Mouse (Mus musculus): Measurements from ENCODE around the gene Nfkbia.

DNA sequence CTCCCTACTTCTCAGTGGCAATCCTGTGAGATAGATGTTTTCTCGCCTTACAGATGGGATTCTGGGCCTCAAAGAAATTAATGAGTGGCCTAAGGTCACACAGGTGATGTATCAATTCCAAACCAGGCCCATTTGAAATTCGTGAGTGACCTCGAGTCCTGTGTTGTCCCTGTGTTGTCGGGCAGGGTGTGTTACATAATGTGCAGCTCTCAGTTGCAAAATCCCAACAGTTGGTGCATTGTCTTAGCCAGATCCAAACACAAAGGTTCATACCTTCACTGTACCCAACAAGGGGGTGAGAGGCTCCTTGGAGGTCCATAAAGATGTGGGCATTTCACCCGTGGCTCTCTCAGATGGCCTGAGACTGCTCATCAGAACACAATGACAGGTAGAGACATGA lies 52.0 kb downstream of the Nfkbia start:
- TF ChIP-seq USF1 (IDR thresholded peaks at IDR 0.05; ENCODE audit: low read depth, low read length) (no peak), CTCF (IDR thresholded peaks at IDR 0.05 in 2 of 3, conservative IDR thresholded peaks at IDR 0.05 in 1 of 3; ENCODE audit: control insufficient read depth in 1 of 3, insufficient read depth in 1 of 3, low read depth in 2 of 3, low read length in 3 of 3, poor library complexity in 1 of 3, severe bottlenecking in 1 of 3) (no peak), POLR2A (IDR thresholded peaks at IDR 0.05; ENCODE audit: control insufficient read depth in 1 of 2, insufficient read depth in 1 of 2, low read depth in 1 of 2, low read length in 2 of 2, poor library complexity in 1 of 2) (no peak), MAZ (IDR thresholded peaks at IDR 0.05; ENCODE audit: low read depth, low read length) (no peak)
